Mouse (Mus musculus) E14TG2a.4 (cell line): Measurements from ENCODE around the gene Irgm1.

ENCODE experiments used
- CTCF ChIP-seq: conservative IDR thresholded peaks from 2 replicates; pipeline ENCODE4 v1.5.1; 2014; ENCODE audit warnings: low read length
- NANOG ChIP-seq: IDR thresholded peaks from 2 replicates; pipeline ENCODE4 v1.6.1; 2014; ENCODE audit warnings: borderline replicate concordance, low read length, mixed read lengths
- POU5F1 ChIP-seq: IDR thresholded peaks from 2 replicates; pipeline ENCODE4 v1.6.1; 2014; ENCODE audit warnings: low read length, borderline replicate concordance

DNA sequence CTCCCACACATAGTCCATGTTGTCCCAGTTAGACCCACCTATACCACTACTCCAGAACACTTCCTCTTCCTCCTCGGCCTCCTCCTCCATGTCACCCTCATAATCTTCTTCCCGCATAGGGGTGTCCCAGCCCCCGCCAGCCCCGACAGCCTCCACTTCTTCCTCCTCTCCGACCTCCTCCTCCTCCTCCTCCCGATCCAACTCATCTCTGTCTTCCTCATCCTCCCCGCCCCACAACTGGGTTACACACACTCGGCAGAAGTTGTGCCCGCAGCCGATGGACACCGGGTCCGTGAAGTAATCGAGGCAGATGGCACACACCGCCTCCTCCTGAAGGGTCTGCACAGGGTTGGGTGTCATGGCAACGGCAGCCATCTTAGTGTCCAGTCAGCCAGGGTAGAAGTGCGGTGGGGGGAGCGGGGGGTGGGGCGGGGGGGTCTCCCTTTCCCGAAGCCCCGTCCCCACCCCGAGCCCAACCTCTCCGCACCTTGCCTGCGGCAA, 55.2 kb downstream of the Irgm1 start:
- TF ChIP-seq CTCF (no peak), POU5F1 (no peak), NANOG (no peak)
